Mouse (Mus musculus): ENCODE measurements at regions not wholly inside any gene's neighbourhood (a gene's known extent, or its start where the extent isn't known, plus 50 kb on each side); places are given as distances from the start of the nearest gene placed in this dataset.

DNA sequence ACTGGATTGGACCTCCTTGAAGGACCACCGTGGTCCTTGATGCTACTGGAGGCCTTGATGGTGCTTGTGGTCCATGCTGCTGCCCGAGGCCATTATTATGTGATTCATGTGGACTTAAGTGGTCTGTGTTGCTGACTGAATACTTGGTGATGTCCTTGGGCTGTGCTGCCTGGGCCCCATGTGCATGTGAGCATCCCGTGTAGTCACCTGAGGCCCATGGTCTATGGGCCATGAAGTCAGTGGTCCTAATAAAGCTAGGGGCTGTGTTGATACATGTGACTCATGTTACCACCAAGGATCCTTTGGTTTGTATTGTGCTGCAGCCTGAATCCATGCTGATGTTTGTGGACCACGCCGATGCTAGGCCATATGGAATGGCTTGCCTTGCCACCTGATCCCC, 456.1 kb upstream of the Zic4 start:
- Histone ChIP-seq H3K27me3 (ENCODE audit: control insufficient read depth in 1 of 2, insufficient read depth in 2 of 2, low read length in 2 of 2) (no peaks in the 10 kb centered on the region), H3K9me3 (replicated peaks; ENCODE audit: insufficient read depth, low read length) (no peaks in the 10 kb centered on the region), H3K36me3 (ENCODE audit: control insufficient read depth in 1 of 2, insufficient read depth in 2 of 2, low read length in 2 of 2) (no peaks in the 10 kb centered on the region), H3K79me2 (ENCODE audit: control insufficient read depth, insufficient read depth, low read length, poor library complexity) (no peaks in the 10 kb centered on the region), H3K4me1 (ENCODE audit: control insufficient read depth in 1 of 2, insufficient read depth in 2 of 2, low read length in 2 of 2) (no peaks in the 10 kb centered on the region), H3K27ac (ENCODE audit: control insufficient read depth, low read depth, low read length) (no peak overlapping the region), H3K9ac (ENCODE audit: control insufficient read depth, low read depth, low read length, poor library complexity, severe bottlenecking) (no peak overlapping the region), H3K4me3 (ENCODE audit: control insufficient read depth in 1 of 2, insufficient read depth in 1 of 2, low read depth in 2 of 2, low read length in 2 of 2) (no peak overlapping the region)
- no peak for DNase-seq (ENCODE audit: low read depth, low spot score)
- no peak for TF ChIP-seq HCFC1 (IDR thresholded peaks at IDR 0.05; ENCODE audit: low read depth, low read length)
- TF ChIP-seq USF1 (IDR thresholded peaks at IDR 0.05; ENCODE audit: low read depth, low read length): no peak
- TF ChIP-seq RCOR1 (IDR thresholded peaks at IDR 0.05; ENCODE audit: low read depth, low read length): no peak
- TF ChIP-seq BHLHE40 (IDR thresholded peaks at IDR 0.05; ENCODE audit: borderline replicate concordance, low read depth, low read length): no peak
- TF ChIP-seq E2F4 (IDR thresholded peaks at IDR 0.05; ENCODE audit: borderline replicate concordance, low read depth, low read length): no peak
- TF ChIP-seq POLR2AphosphoS5 (IDR thresholded peaks at IDR 0.05; ENCODE audit: borderline replicate concordance, low read depth, low read length): no peak
- TF ChIP-seq KAT2A (conservative IDR thresholded peaks at IDR 0.05; ENCODE audit: low read depth, low read length): no peak
- no peak for TF ChIP-seq ZNF384 (IDR thresholded peaks at IDR 0.05; ENCODE audit: low read depth, low read length)
- no peak for TF ChIP-seq RAD21 (IDR thresholded peaks at IDR 0.05; ENCODE audit: low read depth, low read length)
- TF ChIP-seq MXI1 (IDR thresholded peaks at IDR 0.05; ENCODE audit: low read depth, low read length): no peak
- no peak for TF ChIP-seq MAZ (IDR thresholded peaks at IDR 0.05; ENCODE audit: low read depth, low read length)
- no peak for TF ChIP-seq TAL1 (IDR thresholded peaks at IDR 0.05; ENCODE audit: low read length)
- TF ChIP-seq ZKSCAN1 (IDR thresholded peaks at IDR 0.05; ENCODE audit: low read depth, low read length): no peak
- TF ChIP-seq GATA1 (IDR thresholded peaks at IDR 0.05; ENCODE audit: low read depth, low read length): no peak
- TF ChIP-seq UBTF (IDR thresholded peaks at IDR 0.05; ENCODE audit: borderline replicate concordance, insufficient read depth, low read depth, low read length): no peak
- no peak for TF ChIP-seq CHD2 (IDR thresholded peaks at IDR 0.05; ENCODE audit: low read length)

- Histone ChIP-seq H3K4me1 (ENCODE audit: control insufficient read depth in 1 of 2, insufficient read depth in 2 of 2, low read length in 2 of 2) (no peaks in the 10 kb centered on the region), H3K9ac (ENCODE audit: control insufficient read depth, low read depth, low read length, poor library complexity, severe bottlenecking) (no peak overlapping the region), H3K9me3 (replicated peaks; ENCODE audit: insufficient read depth, low read length) (no peaks in the 10 kb centered on the region), H3K27me3 (ENCODE audit: control insufficient read depth in 1 of 2, insufficient read depth in 2 of 2, low read length in 2 of 2) (no peaks in the 10 kb centered on the region), H3K79me2 (ENCODE audit: control insufficient read depth, insufficient read depth, low read length, poor library complexity) (no peaks in the 10 kb centered on the region), H3K4me3 (ENCODE audit: control insufficient read depth in 1 of 2, insufficient read depth in 1 of 2, low read depth in 2 of 2, low read length in 2 of 2) (no peak overlapping the region), H3K27ac (ENCODE audit: control insufficient read depth, low read depth, low read length) (no peak overlapping the region), H3K36me3 (ENCODE audit: control insufficient read depth in 1 of 2, insufficient read depth in 2 of 2, low read length in 2 of 2) (no peaks in the 10 kb centered on the region)
- no peak for TF ChIP-seq POLR2A (IDR thresholded peaks at IDR 0.05; ENCODE audit: control insufficient read depth in 1 of 2, insufficient read depth in 1 of 2, low read depth in 1 of 2, low read length in 2 of 2, poor library complexity in 1 of 2)
- no peak for TF ChIP-seq CHD2 (IDR thresholded peaks at IDR 0.05; ENCODE audit: low read length)
- TF ChIP-seq E2F4 (IDR thresholded peaks at IDR 0.05; ENCODE audit: borderline replicate concordance, low read depth, low read length): no peak
- no peak for TF ChIP-seq BHLHE40 (IDR thresholded peaks at IDR 0.05; ENCODE audit: borderline replicate concordance, low read depth, low read length)
- no peak for TF ChIP-seq GATA1 (IDR thresholded peaks at IDR 0.05; ENCODE audit: low read depth, low read length)
- no peak for TF ChIP-seq SMC3 (IDR thresholded peaks at IDR 0.05; ENCODE audit: low read depth, low read length)
- no peak for TF ChIP-seq GABPA (IDR thresholded peaks at IDR 0.05; ENCODE audit: low read depth, low read length)
- no peak for TF ChIP-seq TBP (IDR thresholded peaks at IDR 0.05; ENCODE audit: low read depth, low read length)
- TF ChIP-seq RCOR1 (IDR thresholded peaks at IDR 0.05; ENCODE audit: low read depth, low read length): no peak
- no peak for TF ChIP-seq CTCF (IDR thresholded peaks at IDR 0.05 in 2 of 3, conservative IDR thresholded peaks at IDR 0.05 in 1 of 3; ENCODE audit: control insufficient read depth in 1 of 3, insufficient read depth in 1 of 3, low read depth in 2 of 3, low read length in 3 of 3, poor library complexity in 1 of 3, severe bottlenecking in 1 of 3)
- TF ChIP-seq NRF1 (IDR thresholded peaks at IDR 0.05; ENCODE audit: insufficient read depth, low read depth, low read length, poor library complexity, severe bottlenecking): no peak
- no peak for TF ChIP-seq ZC3H11A (IDR thresholded peaks at IDR 0.05; ENCODE audit: low read depth, low read length)
- TF ChIP-seq MAFK (IDR thresholded peaks at IDR 0.05; ENCODE audit: borderline replicate concordance, low read depth, low read length): no peak
- no peak for TF ChIP-seq ZMIZ1 (IDR thresholded peaks at IDR 0.05; ENCODE audit: low read depth, low read length)
- TF ChIP-seq USF2 (IDR thresholded peaks at IDR 0.05; ENCODE audit: borderline replicate concordance in 1 of 2, insufficient read depth in 1 of 2, low read depth in 1 of 2, low read length in 2 of 2): no peak
- TF ChIP-seq ZNF384 (IDR thresholded peaks at IDR 0.05; ENCODE audit: low read depth, low read length): no peak
- TF ChIP-seq MAZ (IDR thresholded peaks at IDR 0.05; ENCODE audit: low read depth, low read length): no peak
- DNase-seq (ENCODE audit: low read depth, low spot score): no peak
These were observed 455.5 kb upstream of the Zic4 start for GRCm38 (mm10) chr9:90906684-90907083.

All from MEL (cell line).